Comparison of ENCODE assay signal across 25 mouse cellular contexts in the genomic region with DNA sequence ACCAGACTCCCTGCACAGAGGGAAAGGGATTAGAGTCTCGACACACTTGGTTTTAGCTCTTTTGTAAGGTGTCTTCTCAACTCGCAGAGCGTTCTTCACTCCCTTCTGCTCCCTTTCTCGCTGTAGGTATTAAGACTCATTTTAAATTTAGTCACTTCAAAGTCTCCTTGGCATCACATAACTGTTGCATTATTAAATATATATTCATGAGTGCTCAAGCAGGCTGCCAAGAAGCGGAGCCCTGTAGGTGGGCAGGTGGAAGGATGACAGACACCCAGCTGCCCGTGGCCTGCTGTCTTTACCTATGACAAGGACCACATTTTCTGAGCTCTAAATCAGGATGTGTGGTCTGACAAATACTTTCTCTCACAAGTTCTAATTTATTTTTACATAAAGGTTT.
DNase-seq lines count a peak whose midpoint lies in the region; TF ChIP-seq lines count a peak whose summit lies in the region.
"Had no signal": no experiment of that assay in that cellular context is flagged by ENCODE, and none has a peak within 500 bp of the region (broad histone marks: within the 10 kb centered on the region; RNA-seq: fewer than 3 reads in every experiment).

No protein-coding gene starts in this region.

- no peak for TF ChIP-seq CTCF in layer of hippocampus, adult 2 months (conservative IDR thresholded peaks at IDR 0.05)

- H3K4me3 ChIP-seq in layer of hippocampus, adult 2 months: no peak overlapping the region
- H3K4me3 ChIP-seq: forebrain, embryonic 10.5 days; forebrain, embryonic 13.5 days; heart, embryonic 12.5 days; heart, embryonic 15.5 days; hindbrain, embryonic 10.5 days had no signal

- H3K27ac ChIP-seq in layer of hippocampus, adult 2 months: no peak overlapping the region
- H3K27ac ChIP-seq: forebrain, embryonic 10.5 days; forebrain, embryonic 13.5 days; heart, embryonic 15.5 days; hindbrain, embryonic 10.5 days; hindbrain, embryonic 14.5 days; hindbrain, postnatal 0 days had no signal

- peak; percentile 12 for DNase-seq in layer of hippocampus, adult 9-11 months
- no peak for DNase-seq in layer of hippocampus, adult 2 months (ENCODE audit: low spot score in 2 of 2)
- DNase-seq in right cerebral cortex, adult 18-20 months: peak; percentile 12
- DNase-seq in right cerebral cortex, postnatal 4 days: no peak
- DNase-seq in frontal cortex, postnatal 36 days (ENCODE audit: low spot score in 2 of 2): peak; percentile 2 to 44
- DNase-seq in telencephalon, adult 2 months (ENCODE audit: low read depth, low spot score): peak; percentile 27
- no peak for DNase-seq in urinary bladder, postnatal 4 days (ENCODE audit: low spot score in 2 of 2)
- DNase-seq: adrenal gland, adult 2 months; adrenal gland, postnatal 14 days; cerebellum, adult 11-12 months; cerebellum, adult 8-10 months; cerebellum, postnatal 10 days; cerebellum, postnatal 36 days; embryo, embryonic 11 days; gastrocnemius, postnatal 25 days; heart, adult 18-20 months; heart, postnatal 10 days; heart, postnatal 36 days had no signal

Comparison
In these comparisons a context has a peak if more than half of its experiments do, and no peak if none do; other contexts are left out.
1. DNase-seq: peak in layer of hippocampus, adult 9-11 months (single experiment), right cerebral cortex, adult 18-20 months (single experiment), frontal cortex, postnatal 36 days (2 of 2) and telencephalon, adult 2 months (single experiment); none in layer of hippocampus, adult 2 months (0 of 2), right cerebral cortex, postnatal 4 days (single experiment) and urinary bladder, postnatal 4 days (0 of 2).